Mouse (Mus musculus) kidney, postnatal 0 days (tissue): ENCODE data around the gene Npr2. TPM values are rescaled to one million over a fixed set of nuclear protein-coding genes. Genes with fewer than 3 reads are reported as not detected.
"Not testable (repeated sequence)": the region's sequence is repeated elsewhere in the genome, so short reads cannot be mapped to it uniquely, and the experiment has no call there.

Source experiments
- ATAC-seq: fragments of 200-750 bp; cut with Nextera tagmentation; replicated peaks from 2 replicates; pipeline ENCODE4 v1.8.0; 2017; ENCODE audit warnings: low read depth, moderate number of reproducible peaks, moderate TSS enrichment, moderate library complexity; ENCODE audit not compliant: low FRiP score
- DNase-seq: peaks from one replicate; pipeline ENCODE4 v3.0.0-alpha.2; 2016; ENCODE audit warnings: low spot score
- H3K27ac ChIP-seq: fragments of 300-500 bp; sonication (generic); 2 replicates; pipeline ENCODE4 v1.5.1; 2014; ENCODE audit warnings: mild to moderate bottlenecking
- H3K27me3 ChIP-seq: fragments of 300-500 bp; sonication (generic); 2 replicates; pipeline ENCODE4 v1.6.1; 2014; ENCODE audit warnings: low read length, mixed read lengths; ENCODE audit not compliant: insufficient read depth
- H3K36me3 ChIP-seq: fragments of 300-500 bp; sonication (generic); 2 replicates; pipeline ENCODE4 v1.6.1; 2014; ENCODE audit warnings: low read length, mixed read lengths; ENCODE audit not compliant: insufficient read depth
- H3K4me1 ChIP-seq: fragments of 300-500 bp; sonication (generic); replicated peaks from 2 replicates; pipeline ENCODE4 v1.6.1; 2014; ENCODE audit warnings: antibody characterized with exemption, low read length, mixed read lengths; ENCODE audit not compliant: insufficient read depth
- H3K4me2 ChIP-seq: fragments of 300-500 bp; sonication (generic); 2 replicates; pipeline ENCODE4 v1.6.1; 2014; ENCODE audit warnings: mild to moderate bottlenecking, low read length, moderate library complexity, mixed read lengths
- H3K4me3 ChIP-seq: fragments of 300-500 bp; sonication (generic); replicated peaks from 2 replicates; pipeline ENCODE4 v1.5.1; 2014; ENCODE audit warnings: low read depth, low read length
- H3K9ac ChIP-seq: fragments of 300-500 bp; sonication (generic); 2 replicates; pipeline ENCODE4 v1.6.1; 2014; ENCODE audit warnings: low read depth, low read length
- H3K9me3 ChIP-seq: fragments of 300-500 bp; sonication (generic); replicated peaks from 2 replicates; pipeline ENCODE4 v1.6.1; 2016; ENCODE audit warnings: low read length, inconsistent platforms, mixed read lengths
- CTCF ChIP-seq: IDR thresholded peaks from 2 replicates; pipeline ENCODE4 v1.5.1; 2016; ENCODE audit warnings: antibody characterized with exemption, low read depth, mild to moderate bottlenecking, moderate library complexity
- WGBS: fragments of 180-500 bp; shearing (Covaris S2); extraction: QIAGEN DNeasy Blood & Tissue Kit; methylation state at CpG from one replicate; pipeline ENCODE4 v1.1.7; 2014; 5-methylcytosine and 5-hydroxymethylcytosine counted together
- polyA plus RNA-seq: library from polyadenylated mRNA; unstranded; fragments of >200 nt; fragmentation: Nextera tagmentation; extraction: Ambion mirVana; gene quantifications from 2 replicates; pipeline ENCODE4 v1.2.1, GENCODE M21; 2015

Gene Npr2
- polyA plus RNA-seq, 1 experiment from 2014 or later = 8.6 TPM

DNA sequence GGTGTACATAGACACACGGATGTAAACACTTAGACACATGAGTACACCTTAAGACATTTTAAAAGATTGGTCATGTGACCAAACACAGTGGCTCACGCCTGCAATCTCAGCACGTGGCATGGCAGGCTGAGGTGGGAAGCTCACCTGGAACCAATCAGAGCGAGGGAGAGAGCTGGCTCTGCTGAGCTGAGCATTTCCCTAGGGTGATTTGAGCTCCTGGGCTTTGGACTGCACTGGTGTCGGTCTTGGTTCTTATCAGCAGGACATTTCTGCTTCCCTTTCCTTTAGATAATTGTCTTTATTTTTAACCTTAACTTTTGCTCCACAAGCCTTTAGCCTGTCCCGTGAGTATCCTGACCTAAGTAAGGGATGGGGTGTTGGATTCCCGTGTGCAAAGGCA is 44.1 kb upstream of the Npr2 start:
- Histone ChIP-seq H3K27ac (no peak overlapping the region), H3K4me3 (no peak overlapping the region), H3K4me1 (0 out of 2 replicates have a peak, but pooled peaks cover 5% of the 10 kb centered on the region), H3K9ac (no peak overlapping the region), H3K36me3 (peaks cover 13% of the 10 kb centered on the region), H3K9me3 (no peaks in the 10 kb centered on the region), H3K4me2 (no peak overlapping the region), H3K27me3 (no peaks in the 10 kb centered on the region)
- no peak for DNase-seq
- WGBS = 55% methylated on average over 7 of the region's 7 CpGs
- ATAC-seq = no peak
- no peak for TF ChIP-seq CTCF

DNA sequence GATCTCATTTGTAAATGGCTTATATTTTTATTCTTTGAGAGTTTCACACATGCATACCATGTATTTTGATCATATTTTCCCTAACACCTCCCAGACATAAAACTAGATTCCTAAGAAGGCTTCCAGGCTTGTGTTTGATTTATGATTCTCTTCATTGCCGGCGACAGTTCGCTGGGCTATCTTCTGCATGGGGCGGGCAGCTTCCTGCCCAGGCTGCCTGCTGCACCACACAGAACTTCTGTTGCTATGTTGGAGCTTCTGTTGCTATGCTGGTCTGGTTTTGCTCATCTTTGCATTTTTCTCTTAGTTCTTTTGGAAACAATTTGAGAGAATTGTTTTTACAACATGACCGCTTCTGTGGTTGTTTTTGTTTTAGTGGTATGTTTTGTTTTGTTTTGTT is 40.2 kb upstream of the Npr2 start:
- H3K4me3 ChIP-seq = no peak overlapping the region
- 29% methylated on average over 5 of the region's 5 CpGs for WGBS
- H3K9me3 ChIP-seq = no peaks in the 10 kb centered on the region
- H3K4me2 ChIP-seq = no peak overlapping the region
- TF ChIP-seq CTCF = no peak
- ATAC-seq (no peak), DNase-seq (peak; percentile 35)
- H3K4me1 ChIP-seq = no peaks in the 10 kb centered on the region
- H3K36me3 ChIP-seq = no peaks in the 10 kb centered on the region
- H3K27ac ChIP-seq = no peak overlapping the region
- no peaks in the 10 kb centered on the region for H3K27me3 ChIP-seq
- H3K9ac ChIP-seq = no peak overlapping the region

DNA sequence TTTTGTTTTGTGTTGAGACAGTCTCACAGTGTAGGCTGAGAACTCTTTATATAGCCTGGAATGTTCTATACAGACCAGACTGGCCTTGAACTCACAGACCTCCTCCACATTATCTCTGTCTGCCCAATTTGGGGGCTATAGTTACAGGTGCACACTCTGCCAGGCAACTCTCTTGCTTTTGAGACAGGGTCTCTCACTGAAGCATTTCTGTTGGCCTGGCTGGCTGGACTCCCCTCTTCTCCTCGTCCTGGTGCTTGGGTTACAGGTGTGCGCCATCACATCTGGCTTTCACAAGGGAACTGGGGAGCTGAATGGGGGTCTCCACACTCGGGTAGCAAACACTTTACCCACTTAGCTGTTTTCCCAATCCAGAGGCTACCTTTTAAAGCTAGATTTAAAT is 39.8 kb upstream of the Npr2 start:
- ATAC-seq (no peak), DNase-seq (no peak)
- Histone ChIP-seq H3K4me3 (no peak overlapping the region), H3K9ac (no peak overlapping the region), H3K36me3 (no peaks in the 10 kb centered on the region), H3K27me3 (no peaks in the 10 kb centered on the region), H3K4me2 (no peak overlapping the region), H3K9me3 (no peaks in the 10 kb centered on the region), H3K27ac (no peak overlapping the region), H3K4me1 (no peaks in the 10 kb centered on the region)
- no peak for TF ChIP-seq CTCF
- 74% methylated on average over 3 of the region's 3 CpGs for WGBS

DNA sequence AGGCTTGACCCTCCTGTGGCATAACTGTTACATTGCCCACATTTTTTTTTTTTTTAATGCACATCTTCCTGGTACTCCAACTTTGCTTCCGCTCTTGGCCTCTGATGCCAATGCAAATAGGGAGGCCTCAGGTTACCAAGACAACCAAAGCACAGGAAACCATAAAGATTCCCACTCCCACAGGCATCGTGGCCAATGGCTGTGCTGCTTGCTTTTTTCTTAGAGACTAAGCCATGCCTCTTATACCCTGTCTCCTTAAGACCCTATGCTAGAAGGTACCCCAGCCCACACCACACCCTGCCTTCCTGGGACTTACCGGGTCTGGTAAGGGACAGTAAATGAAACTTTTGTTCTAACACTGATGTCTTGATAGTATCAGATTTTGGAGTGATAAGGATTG is 38.3 kb upstream of the Npr2 start:
- Histone ChIP-seq H3K27me3 (no peaks in the 10 kb centered on the region), H3K9me3 (no peaks in the 10 kb centered on the region), H3K9ac (no peak overlapping the region), H3K27ac (no peak overlapping the region), H3K4me1 (no peaks in the 10 kb centered on the region), H3K4me2 (no peak overlapping the region), H3K4me3 (no peak overlapping the region), H3K36me3 (no peaks in the 10 kb centered on the region)
- TF ChIP-seq CTCF = no peak
- WGBS = 38% methylated on average over 3 of the region's 3 CpGs
- DNase-seq (no peak), ATAC-seq (no peak)

DNA sequence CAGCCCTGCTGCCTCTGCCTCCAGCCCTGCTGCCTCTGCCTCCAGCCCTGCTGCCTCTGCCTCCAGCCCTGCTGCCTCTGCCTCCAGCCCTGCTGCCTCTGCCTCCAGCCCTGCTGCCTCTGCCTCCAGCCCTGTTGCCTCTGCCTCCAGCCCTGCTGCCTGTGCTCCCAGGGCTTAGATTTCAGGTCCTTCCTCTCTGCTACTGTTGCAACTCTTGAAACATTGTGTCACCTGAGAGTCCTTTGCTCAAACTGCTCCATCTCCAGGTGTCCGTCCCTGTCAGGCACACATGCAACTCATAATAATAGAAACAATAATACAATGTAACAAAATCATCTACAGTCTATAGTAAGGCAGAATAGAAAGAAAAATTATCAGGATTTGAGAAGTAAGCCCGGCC is 35.1 kb upstream of the Npr2 start:
- not testable (repeated sequence) for ATAC-seq, H3K9me3 ChIP-seq, H3K36me3 ChIP-seq, DNase-seq, H3K9ac ChIP-seq, H3K4me3 ChIP-seq, H3K27me3 ChIP-seq, H3K4me2 ChIP-seq, H3K27ac ChIP-seq, H3K4me1 ChIP-seq
- WGBS = 76% methylated on average over 2 of the region's 2 CpGs

DNA sequence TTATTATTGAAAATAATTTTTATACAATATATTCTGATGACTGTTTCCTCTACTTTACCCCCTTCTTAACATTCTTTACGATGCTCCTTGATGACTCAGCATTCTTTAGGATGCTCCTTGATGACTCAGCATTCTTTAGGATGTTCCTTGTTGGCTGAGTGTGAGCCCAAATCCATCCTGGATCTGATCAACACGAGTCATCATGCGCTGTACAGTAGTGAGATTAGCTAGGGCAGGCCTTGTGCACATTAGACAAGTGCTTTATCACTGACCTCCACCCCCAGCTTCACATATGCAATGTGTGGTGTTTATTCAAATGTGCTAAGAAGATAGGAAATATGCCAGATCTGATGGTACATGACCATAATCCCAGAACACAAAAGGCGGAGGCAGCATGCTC is 33.5 kb upstream of the Npr2 start:
- H3K9me3 ChIP-seq = no peaks in the 10 kb centered on the region
- DNase-seq (no peak), ATAC-seq (no peak)
- H3K36me3 ChIP-seq = no peaks in the 10 kb centered on the region
- no peak overlapping the region for H3K4me2 ChIP-seq
- no peak overlapping the region for H3K9ac ChIP-seq
- no peak overlapping the region for H3K4me3 ChIP-seq
- H3K27me3 ChIP-seq = no peaks in the 10 kb centered on the region
- TF ChIP-seq CTCF = no peak
- 82% methylated on average over 4 of the region's 4 CpGs for WGBS
- no peaks in the 10 kb centered on the region for H3K4me1 ChIP-seq
- no peak overlapping the region for H3K27ac ChIP-seq

DNA sequence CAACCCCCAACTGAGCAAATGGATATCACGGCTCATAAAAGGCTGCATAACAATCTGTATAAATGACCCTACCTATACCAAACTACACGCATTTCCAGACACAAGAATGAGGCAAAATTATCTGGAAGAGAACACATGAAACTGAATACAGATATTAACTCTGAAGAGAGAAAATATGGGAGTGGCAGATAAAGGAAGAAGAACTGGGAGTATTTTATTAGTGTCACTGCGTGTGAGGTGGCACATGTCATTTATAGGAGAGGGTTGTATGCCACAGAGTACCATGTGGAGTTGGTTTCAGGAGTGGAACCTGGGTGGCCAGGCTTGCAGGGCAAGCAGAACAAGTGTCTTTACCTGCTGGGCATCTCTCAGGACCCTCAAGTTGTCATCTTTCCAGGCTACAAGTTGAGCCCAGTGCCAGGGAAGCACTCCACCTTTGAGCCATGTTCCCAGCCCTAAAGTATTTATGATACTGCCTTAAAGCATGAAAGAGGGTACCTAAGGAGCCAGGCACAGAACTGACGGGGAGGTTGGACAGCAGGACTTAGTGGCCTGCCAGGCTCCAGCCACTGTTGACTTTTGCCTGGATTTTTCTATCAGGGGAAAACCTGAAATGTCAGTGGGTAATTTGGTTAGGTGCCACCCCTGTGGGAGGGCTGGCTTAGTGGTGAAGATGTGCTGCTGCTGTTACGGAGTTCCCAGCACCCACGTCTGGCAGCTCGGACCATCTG is 32.9 kb upstream of the Npr2 start:
- Histone ChIP-seq H3K9ac (no peak overlapping the region), H3K4me3 (no peak overlapping the region), H3K4me2 (no peak overlapping the region), H3K4me1 (no peaks in the 10 kb centered on the region), H3K36me3 (no peaks in the 10 kb centered on the region), H3K9me3 (no peaks in the 10 kb centered on the region), H3K27ac (no peak overlapping the region), H3K27me3 (no peaks in the 10 kb centered on the region)
- DNase-seq (no peak), ATAC-seq (no peak)
- 82% methylated on average over 7 of the region's 7 CpGs for WGBS
- TF ChIP-seq CTCF = no peak
